Mouse (Mus musculus): ENCODE measurements at regions not wholly inside any gene's neighbourhood (a gene's known extent, or its start where the extent isn't known, plus 50 kb on each side); places are given as distances from the start of the nearest gene placed in this dataset.

GRCm38 (mm10) chr19:21913005-21913670 is 135.0 kb downstream of the Cemip2 start:
- DNase-seq (ENCODE audit: low read depth, low spot score) = no peak

- no peak for DNase-seq (ENCODE audit: low read depth, low spot score)
These were observed 135.8 kb downstream of the Cemip2 start for GRCm38 (mm10) chr19:21913748-21914611.

- no peak for DNase-seq (ENCODE audit: low read depth, low spot score)
These were observed 136.5 kb downstream of the Cemip2 start for GRCm38 (mm10) chr19:21914658-21915057.

GRCm38 (mm10) chr19:21918113-21918512 is 140.0 kb downstream of the Cemip2 start:
- no peak for DNase-seq (ENCODE audit: low read depth, low spot score)

GRCm38 (mm10) chr19:21919074-21919473 is 140.9 kb downstream of the Cemip2 start:
- DNase-seq (ENCODE audit: low read depth, low spot score) = no peak

- DNase-seq (ENCODE audit: low read depth, low spot score) = no peak
These were observed 162.0 kb downstream of the Cemip2 start for GRCm38 (mm10) chr19:21940114-21940513.

- no peak for DNase-seq (ENCODE audit: low read depth, low spot score)
These were observed 163.6 kb downstream of the Cemip2 start for GRCm38 (mm10) chr19:21941720-21942119.

- no peak for DNase-seq (ENCODE audit: low read depth, low spot score)
These were observed 164.1 kb downstream of the Cemip2 start for GRCm38 (mm10) chr19:21942286-21942685.

- DNase-seq (ENCODE audit: low read depth, low spot score) = no peak
These were observed 165.3 kb downstream of the Cemip2 start for GRCm38 (mm10) chr19:21943407-21943806.

- DNase-seq (ENCODE audit: low read depth, low spot score) = no peak
These were observed 168.2 kb downstream of the Cemip2 start for GRCm38 (mm10) chr19:21946262-21946922.

- DNase-seq (ENCODE audit: low read depth, low spot score) = no peak
These were observed 169.9 kb downstream of the Cemip2 start for GRCm38 (mm10) chr19:21948030-21948429.

- DNase-seq (ENCODE audit: low read depth, low spot score) = no peak
These were observed 176.2 kb upstream of the Trpm3 start for GRCm38 (mm10) chr19:21962635-21963034.

GRCm38 (mm10) chr19:21989857-21990256 is 149.0 kb upstream of the Trpm3 start:
- DNase-seq (ENCODE audit: low read depth, low spot score) = no peak

GRCm38 (mm10) chr19:21990970-21991369 is 147.9 kb upstream of the Trpm3 start:
- DNase-seq (ENCODE audit: low read depth, low spot score) = no peak

GRCm38 (mm10) chr19:21991413-21991812 is 147.4 kb upstream of the Trpm3 start:
- DNase-seq (ENCODE audit: low read depth, low spot score) = no peak

GRCm38 (mm10) chr19:21999621-22000020 is 139.2 kb upstream of the Trpm3 start:
- no peak for DNase-seq (ENCODE audit: low read depth, low spot score)

- no peak for DNase-seq (ENCODE audit: low read depth, low spot score)
These were observed 130.6 kb upstream of the Trpm3 start for GRCm38 (mm10) chr19:22008053-22008935.

GRCm38 (mm10) chr19:22010239-22010638 is 128.6 kb upstream of the Trpm3 start:
- no peak for DNase-seq (ENCODE audit: low read depth, low spot score)

- no peak for DNase-seq (ENCODE audit: low read depth, low spot score)
These were observed 122.8 kb upstream of the Trpm3 start for GRCm38 (mm10) chr19:22015854-22016610.

- DNase-seq (ENCODE audit: low read depth, low spot score) = no peak
These were observed 121.4 kb upstream of the Trpm3 start for GRCm38 (mm10) chr19:22017425-22017824.

GRCm38 (mm10) chr19:22027577-22027976 is 111.3 kb upstream of the Trpm3 start:
- DNase-seq (ENCODE audit: low read depth, low spot score) = no peak
